Mouse (Mus musculus) CD4-positive, CD25-positive, alpha-beta regulatory T cell, adult 4 months (primary cell): Measurements from ENCODE around the gene Birc3. TPM values are rescaled to one million over a fixed set of nuclear protein-coding genes. Genes with fewer than 3 reads are reported as not detected.

Experiments
- ATAC-seq: one replicate; pipeline ENCODE4 v1.8.0; 2017
- polyA plus RNA-seq, 2 experiments: library from polyadenylated mRNA; unstranded; fragments of 100-300 nt; shearing (Covaris generic); gene quantifications; one replicate each; pipeline ENCODE4 v1.2.1; 2017

The Birc3 gene
- polyA plus RNA-seq, 2 experiments from 2014 or later = 121 to 171 TPM

DNA sequence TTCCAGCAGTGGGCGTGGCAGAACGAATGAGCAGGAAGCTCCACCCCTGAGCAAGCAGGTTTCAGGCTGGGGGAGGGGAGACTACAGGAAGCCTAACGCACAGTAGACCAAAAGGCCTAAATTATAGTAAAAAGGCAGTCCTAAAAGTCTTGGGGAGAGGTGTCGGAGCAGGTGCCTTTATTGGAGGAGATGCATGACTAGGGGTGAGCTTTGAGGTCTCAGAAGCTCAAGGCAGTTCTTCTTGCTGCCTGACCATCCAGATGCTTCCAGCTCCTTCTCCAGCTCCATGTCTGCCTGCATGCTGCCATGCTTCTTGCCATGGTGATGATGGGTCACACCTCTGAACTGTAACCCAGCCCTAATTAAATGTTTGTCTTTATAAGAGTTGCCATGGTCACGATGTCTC, 67.9 kb downstream of the Birc3 start:
- peak; percentile 92 for ATAC-seq

Other genes starting within 250 kb of the Birc3 start
- gene Mmp20, start 245.0 kb downstream of the Birc3 start, polyA plus RNA-seq = not detected
- not detected for gene Mmp7, start 181.1 kb downstream of the Birc3 start, polyA plus RNA-seq
- 100 to 1,000 TPM in 1 of 2 experiments, 10 to 100 TPM in 1; 84.8 to 104 TPM for gene Tmem123, start 109.1 kb downstream of the Birc3 start, polyA plus RNA-seq
- gene Birc2, start 36.1 kb downstream of the Birc3 start, polyA plus RNA-seq = 100 to 1,000 TPM; 138 to 145 TPM
- not detected for gene Yap1, start 131.4 kb upstream of the Birc3 start, polyA plus RNA-seq
- under 1 TPM in 1 of 2 experiments, not detected in 1; 0.54 TPM for gene Cfap300, start 169.6 kb upstream of the Birc3 start, polyA plus RNA-seq